Mouse (Mus musculus) kidney, adult 10 weeks (tissue): ENCODE results near the gene Gm32717. TPM values are rescaled to one million over a fixed set of nuclear protein-coding genes. Genes with fewer than 3 reads are reported as not detected.

Experiments
- polyA plus RNA-seq: library from polyadenylated mRNA; stranded (reverse); fragments of 350-450 nt; fragmentation: Illumina TruSeq; extraction: RNeasy Lipid Tissue Mini Kit (QIAGEN cat#74804); gene quantifications from one replicate; pipeline ENCODE4 v1.2.3, GENCODE M21; 2014; ENCODE audit warnings: low read depth, low replicate concordance

Gene Gm32717
- not detected for polyA plus RNA-seq

DNA sequence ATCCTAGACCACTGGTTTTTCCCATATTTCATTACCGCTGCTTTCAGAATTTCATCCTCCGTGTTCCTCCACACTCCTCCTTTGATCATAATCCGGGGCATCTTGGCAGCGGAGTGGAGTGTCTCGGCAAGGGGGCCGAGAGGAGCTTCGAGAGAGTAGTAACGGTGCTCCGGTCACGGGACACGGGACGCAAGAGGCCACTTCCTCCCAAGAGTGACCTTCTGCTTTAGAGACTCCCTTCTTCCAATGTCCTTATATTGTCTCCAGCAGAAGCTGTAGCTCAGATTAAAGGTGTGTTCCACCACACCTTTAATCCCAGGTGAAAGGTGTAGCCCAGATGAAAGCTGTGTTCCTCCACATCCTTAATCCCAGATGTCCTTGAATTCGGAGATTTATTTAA lies at the start of gene Gm32717:
TSS of gene Gm32717 (minus strand) at position 101 of the 400 bp plus-strand sequence.

DNA sequence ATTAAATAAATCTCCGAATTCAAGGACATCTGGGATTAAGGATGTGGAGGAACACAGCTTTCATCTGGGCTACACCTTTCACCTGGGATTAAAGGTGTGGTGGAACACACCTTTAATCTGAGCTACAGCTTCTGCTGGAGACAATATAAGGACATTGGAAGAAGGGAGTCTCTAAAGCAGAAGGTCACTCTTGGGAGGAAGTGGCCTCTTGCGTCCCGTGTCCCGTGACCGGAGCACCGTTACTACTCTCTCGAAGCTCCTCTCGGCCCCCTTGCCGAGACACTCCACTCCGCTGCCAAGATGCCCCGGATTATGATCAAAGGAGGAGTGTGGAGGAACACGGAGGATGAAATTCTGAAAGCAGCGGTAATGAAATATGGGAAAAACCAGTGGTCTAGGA lies 17.8 kb upstream of the Gm32717 start, which contains the start of gene Gm32802:
TSS of gene Gm32802 (plus strand) at position 301 of the 400 bp plus-strand sequence.

DNA sequence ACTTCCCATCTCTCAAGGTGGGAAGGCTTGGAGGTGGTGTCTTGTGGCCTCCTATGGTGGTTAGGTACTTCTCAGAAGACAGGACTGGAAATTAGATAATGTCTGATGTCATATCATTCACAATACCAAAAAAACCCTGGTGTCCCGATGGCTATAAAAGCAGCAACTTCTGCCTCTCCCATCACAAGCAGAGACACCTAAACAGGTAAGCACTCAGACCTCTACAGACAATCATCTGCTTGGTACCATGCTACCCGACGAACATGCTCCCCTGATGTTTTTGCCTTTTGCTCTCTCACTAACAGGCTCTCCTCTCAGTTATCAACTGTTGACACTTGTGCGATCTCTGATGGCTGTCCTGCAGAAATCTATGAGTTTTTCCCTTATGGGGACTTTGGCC lies 35.9 kb downstream of the Gm32717 start, which contains the start of gene Il22:
TSS of gene Il22 (plus strand) at position 301 of the 400 bp plus-strand sequence.

Other genes starting within 250 kb of the Gm32717 start
- gene Mdm1, start 99.0 kb downstream of the Gm32717 start, polyA plus RNA-seq, result 6.1 TPM
- gene Il22, start 35.8 kb downstream of the Gm32717 start, polyA plus RNA-seq, result not detected
- not detected for gene Gm32802, start 17.9 kb upstream of the Gm32717 start, polyA plus RNA-seq
- not detected for gene Iltifb, start 54.3 kb upstream of the Gm32717 start, polyA plus RNA-seq
- gene Gm9040, start 86.2 kb upstream of the Gm32717 start, polyA plus RNA-seq, result not detected
- not detected for gene Gm9044, start 91.6 kb upstream of the Gm32717 start, polyA plus RNA-seq
- gene Gm9045, start 97.1 kb upstream of the Gm32717 start, polyA plus RNA-seq, result not detected
- gene Gm9046, start 102.5 kb upstream of the Gm32717 start, polyA plus RNA-seq, result not detected
- not detected for gene Gm9048, start 107.9 kb upstream of the Gm32717 start, polyA plus RNA-seq
- gene Gm9049, start 113.3 kb upstream of the Gm32717 start, polyA plus RNA-seq, result not detected
- gene Ifng, start 200.3 kb upstream of the Gm32717 start, polyA plus RNA-seq, result not detected